Mouse (Mus musculus) liver, embryonic 14.5 days (tissue): ENCODE measurements around the gene Cdx2.

Experiments used
- CTCF ChIP-seq: IDR thresholded peaks from 2 replicates; pipeline ENCODE4 v1.5.1; 2016; ENCODE audit warnings: antibody characterized with exemption, low read depth, control low read depth
- EP300 ChIP-seq: IDR thresholded peaks from 2 replicates; pipeline ENCODE4 v1.6.1; 2016; ENCODE audit warnings: antibody characterized with exemption, low read depth

- no peak for TF ChIP-seq CTCF
- no peak for TF ChIP-seq EP300
Observed at GRCm38 (mm10) chr5:147343904-147344303, 36.8 kb upstream of the Cdx2 start.
